Mouse (Mus musculus): ENCODE results near the gene Khk.

DNA sequence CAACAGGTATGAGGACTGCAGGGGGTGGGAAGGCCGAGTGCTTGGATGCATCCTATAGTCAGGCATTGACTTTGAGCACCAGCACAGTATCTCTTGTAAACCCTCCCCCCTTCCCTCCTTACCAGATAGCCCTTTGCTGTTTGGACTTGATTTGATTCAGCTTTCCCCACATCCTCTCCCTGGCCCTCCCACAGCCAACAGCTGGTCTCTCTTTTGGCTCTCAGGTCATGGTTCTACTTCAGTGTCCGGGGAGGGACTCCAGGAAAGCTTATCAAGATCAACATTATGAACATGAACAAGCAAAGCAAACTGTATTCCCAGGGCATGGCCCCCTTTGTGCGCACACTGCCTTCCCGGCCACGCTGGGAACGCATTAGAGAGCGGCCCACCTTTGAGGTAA, 30.9 kb upstream of the Khk start:
- TF ChIP-seq CTCF (IDR thresholded peaks at IDR 0.05; ENCODE audit: low read depth) (no peak), EP300 (IDR thresholded peaks at IDR 0.05; ENCODE audit: low read depth) (no peak)

Measured in heart, postnatal 0 days (tissue).